Mouse (Mus musculus) CD4-positive, CD25-positive, alpha-beta regulatory T cell, adult 9 weeks (primary cell): ENCODE results near the gene Htr5a. TPM values are rescaled to one million over a fixed set of nuclear protein-coding genes. Genes with fewer than 3 reads are reported as not detected.

ENCODE experiments used
- polyA plus RNA-seq: library from polyadenylated mRNA; unstranded; fragments of 100-300 nt; shearing (Covaris generic); gene quantifications from one replicate; pipeline ENCODE4 v1.2.1, GENCODE M21; 2017

Htr5a gene
- polyA plus RNA-seq = not detected

DNA sequence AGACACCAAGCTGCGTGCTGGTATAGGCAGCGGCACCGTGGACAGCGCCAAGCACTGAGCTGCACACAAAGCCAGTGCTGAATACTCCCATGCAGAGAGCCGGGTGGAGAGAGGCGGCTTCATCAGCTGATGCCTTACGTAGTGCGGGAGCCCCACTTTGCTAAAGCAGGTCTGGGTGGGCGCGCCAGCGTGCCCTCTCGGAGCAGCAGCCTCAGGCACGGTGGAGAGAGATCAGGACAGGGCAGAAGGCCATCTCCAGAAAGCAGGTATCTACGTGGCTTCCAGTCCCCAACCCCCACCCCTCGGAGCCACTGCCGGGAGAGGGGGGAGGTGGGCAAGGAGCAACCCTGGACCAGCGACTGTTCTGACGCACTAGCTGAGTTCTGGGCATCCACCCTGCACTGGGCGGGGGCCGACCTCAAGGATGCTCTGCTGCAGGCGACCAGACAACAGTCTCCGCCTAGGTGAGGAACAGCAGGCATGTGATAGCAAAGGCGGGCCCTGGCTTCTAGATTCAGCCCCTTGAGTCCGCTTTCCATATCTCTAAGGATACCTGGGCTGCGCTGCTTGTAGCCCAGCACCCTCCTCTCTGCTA, at the start of gene Htr5a:
Htr5a (plus strand) TSS at position 449 of the 595 bp plus-strand sequence.

Other genes with a start within 250 kb of the Htr5a start
- 3.8 TPM for gene Paxip1, start 50.5 kb upstream of the Htr5a start, polyA plus RNA-seq
- 8.9 TPM for gene Insig1, start 229.2 kb downstream of the Htr5a start, polyA plus RNA-seq